Mouse (Mus musculus) hindbrain, embryonic 11.5 days (tissue): ENCODE measurements around the gene Hist1h3h. TPM values are rescaled to one million over a fixed set of nuclear protein-coding genes. Genes with fewer than 3 reads are reported as not detected.
A peak's percentile ranks its signal among the peaks of the same experiment; 100 is the strongest.
"Not testable (repeated sequence)": the region's sequence is repeated elsewhere in the genome, so short reads cannot be mapped to it uniquely, and the experiment has no call there.

Source experiments
- ATAC-seq: fragments of 200-750 bp; cut with Nextera tagmentation; 2 replicates; pipeline ENCODE4 v1.8.0; 2017; ENCODE audit warnings: mild to moderate bottlenecking, moderate TSS enrichment, moderate library complexity; ENCODE audit not compliant: low FRiP score
- DNase-seq: peaks from one replicate; pipeline ENCODE4 v3.0.0-alpha.2; 2015; ENCODE audit warnings: low spot score
- H3K27ac ChIP-seq: fragments of 300-500 bp; sonication (generic); 2 replicates; pipeline ENCODE4 v1.5.1; 2014; ENCODE audit warnings: mild to moderate bottlenecking, low read depth, low read length
- H3K27me3 ChIP-seq: fragments of 300-500 bp; sonication (generic); 2 replicates; pipeline ENCODE4 v1.6.1; 2014; ENCODE audit warnings: mild to moderate bottlenecking, low read length, moderate library complexity, mixed read lengths; ENCODE audit not compliant: control insufficient read depth, insufficient read depth
- H3K36me3 ChIP-seq: fragments of 300-500 bp; sonication (generic); 2 replicates; pipeline ENCODE4 v1.6.1; 2014; ENCODE audit warnings: mild to moderate bottlenecking, low read length, moderate library complexity, mixed read lengths; ENCODE audit not compliant: control insufficient read depth, insufficient read depth
- H3K4me1 ChIP-seq: fragments of 300-500 bp; sonication (generic); replicated peaks from 2 replicates; pipeline ENCODE4 v1.6.1; 2014; ENCODE audit warnings: low read length, mixed read lengths; ENCODE audit not compliant: control insufficient read depth, insufficient read depth
- H3K4me2 ChIP-seq: fragments of 300-500 bp; sonication (generic); replicated peaks from 2 replicates; pipeline ENCODE4 v1.6.1; 2014; ENCODE audit warnings: mild to moderate bottlenecking, low read depth, low read length
- H3K4me3 ChIP-seq: fragments of 300-500 bp; sonication (generic); 2 replicates; pipeline ENCODE4 v1.5.1; 2014; ENCODE audit warnings: low read depth, low read length
- H3K9ac ChIP-seq: fragments of 300-500 bp; sonication (generic); 2 replicates; pipeline ENCODE4 v1.6.1; 2014; ENCODE audit warnings: low read depth, low read length
- H3K9me3 ChIP-seq: fragments of 300-500 bp; sonication (generic); 2 replicates; pipeline ENCODE4 v1.6.1; 2016; ENCODE audit warnings: low read length; ENCODE audit not compliant: control insufficient read depth
- WGBS: fragments of 180-500 bp; shearing (Covaris S2); extraction: QIAGEN DNeasy Blood & Tissue Kit; methylation state at CpG from one replicate; pipeline ENCODE4 v1.1.7; 2014; 5-methylcytosine and 5-hydroxymethylcytosine counted together
- polyA plus RNA-seq: library from polyadenylated mRNA; unstranded; fragments of >200 nt; fragmentation: Nextera tagmentation; extraction: Ambion mirVana; gene quantifications from 2 replicates; pipeline ENCODE4 v1.2.1, GENCODE M21; 2014

Hist1h3h gene
- polyA plus RNA-seq, 1 experiment from 2014 or later = 20.0 TPM

DNA sequence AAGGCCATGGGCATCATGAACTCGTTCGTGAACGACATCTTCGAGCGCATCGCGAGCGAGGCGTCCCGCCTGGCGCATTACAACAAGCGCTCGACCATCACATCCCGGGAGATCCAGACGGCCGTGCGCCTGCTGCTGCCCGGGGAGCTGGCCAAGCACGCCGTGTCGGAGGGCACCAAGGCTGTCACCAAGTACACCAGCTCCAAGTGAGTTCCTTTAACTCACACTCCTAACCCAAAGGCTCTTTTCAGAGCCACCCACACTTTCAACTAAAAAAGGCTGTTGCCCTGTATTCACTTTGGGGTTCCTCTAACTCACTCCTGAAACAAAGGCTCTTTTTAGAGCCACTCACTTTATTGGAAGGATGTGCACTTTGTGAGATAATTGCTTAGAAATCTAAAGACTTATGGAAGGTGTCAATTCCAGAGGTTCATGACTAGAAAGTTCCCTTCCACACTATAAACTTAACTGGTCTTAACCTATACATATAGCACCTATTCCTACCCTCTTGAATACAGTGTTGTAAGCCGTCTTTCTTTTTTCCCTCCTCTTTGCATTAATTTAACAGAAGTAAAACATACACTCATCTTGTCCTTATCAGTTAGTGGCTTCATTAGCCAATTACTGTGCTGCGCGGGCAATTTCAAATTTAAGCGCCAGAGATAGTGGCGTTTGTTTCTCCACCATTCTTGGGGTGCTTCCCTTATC, 37.0 kb downstream of the Hist1h3h start:
- not testable (repeated sequence) for H3K36me3 ChIP-seq, H3K9me3 ChIP-seq, H3K4me1 ChIP-seq, H3K27me3 ChIP-seq
- H3K9ac ChIP-seq = peak overlapping the region; percentile 28; the same call in 1 of the 2 replicates
- DNase-seq = peak; percentile 67
- peak overlapping the region; percentile 82 for H3K27ac ChIP-seq
- peak overlapping the region; percentile 41 for H3K4me2 ChIP-seq
- peak; percentile 13 for ATAC-seq
- peak overlapping the region; percentile 39 for H3K4me3 ChIP-seq
- WGBS = under 1% methylated on average over 10 of the region's 26 CpGs

DNA sequence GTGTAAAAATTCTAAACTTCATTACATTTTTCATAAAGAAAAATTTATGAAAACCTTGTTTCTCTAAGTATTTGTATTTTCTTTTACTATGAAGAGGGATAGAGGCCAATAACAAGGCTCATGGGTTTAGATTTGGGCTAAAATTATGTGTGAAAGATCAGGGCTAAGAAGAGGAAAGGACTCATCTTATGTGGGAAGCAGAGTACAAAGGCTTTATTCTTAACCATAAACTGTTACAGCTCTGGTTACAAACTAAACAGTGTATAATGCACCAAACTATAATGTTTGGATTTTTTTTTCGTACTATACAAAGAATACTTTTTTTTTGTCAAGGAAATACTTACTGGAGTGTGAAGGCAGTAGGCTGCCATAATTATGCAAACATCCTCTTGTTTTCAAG, 38.2 kb downstream of the Hist1h3h start:
- no peaks in the 10 kb centered on the region for H3K9me3 ChIP-seq
- no peak overlapping the region for H3K27ac ChIP-seq
- no peaks in the 10 kb centered on the region for H3K27me3 ChIP-seq
- no peaks in the 10 kb centered on the region for H3K36me3 ChIP-seq
- H3K4me3 ChIP-seq = no peak overlapping the region
- no peak overlapping the region for H3K9ac ChIP-seq
- no peak overlapping the region for H3K4me2 ChIP-seq
- 74% methylated on average over 1 of the region's 1 CpGs for WGBS
- DNase-seq (no peak), ATAC-seq (no peak)
- H3K4me1 ChIP-seq = no peaks in the 10 kb centered on the region

Other genes starting within 250 kb of the Hist1h3h start
- gene Nkapl, start 249.2 kb upstream of the Hist1h3h start, polyA plus RNA-seq = 2.5 and 3.4 TPM in 2 replicates
- 5.2 and 5.9 TPM in 2 replicates for gene Zkscan4, start 238.8 kb upstream of the Hist1h3h start, polyA plus RNA-seq
- gene Gm10065, start 238.2 kb upstream of the Hist1h3h start, polyA plus RNA-seq = not detected in 2 replicates
- gene AK157302, start 222.4 kb upstream of the Hist1h3h start, polyA plus RNA-seq = 0.23 and 0.35 TPM in 2 replicates
- gene Gm11273, start 216.2 kb upstream of the Hist1h3h start, polyA plus RNA-seq = 3.7 and 5.1 TPM in 2 replicates
- 9.8 and 11.0 TPM in 2 replicates for gene Zkscan8, start 186.5 kb upstream of the Hist1h3h start, polyA plus RNA-seq
- 0.05 and 0.25 TPM in 2 replicates for gene Olfr1366, start 174.9 kb upstream of the Hist1h3h start, polyA plus RNA-seq
- 0.17 TPM in 1 of 2 replicates, not detected in the other for gene Olfr1535, start 157.8 kb upstream of the Hist1h3h start, polyA plus RNA-seq
- not detected in 2 replicates for gene Olfr1364, start 135.9 kb upstream of the Hist1h3h start, polyA plus RNA-seq
- not detected in 2 replicates for gene Olfr1362, start 103.6 kb upstream of the Hist1h3h start, polyA plus RNA-seq
- gene Olfr11, start 75.1 kb upstream of the Hist1h3h start, polyA plus RNA-seq = not detected in 2 replicates
- not detected in 2 replicates for gene Olfr1361, start 54.3 kb upstream of the Hist1h3h start, polyA plus RNA-seq
- gene Olfr1360, start 40.3 kb upstream of the Hist1h3h start, polyA plus RNA-seq = not detected in 2 replicates
- gene Olfr1359, start 19.5 kb upstream of the Hist1h3h start, polyA plus RNA-seq = not detected in 2 replicates
- 2.1 and 3.0 TPM in 2 replicates for gene Hist1h2bl, start 1.5 kb upstream of the Hist1h3h start, polyA plus RNA-seq
- 17.3 and 25.6 TPM in 2 replicates for gene Hist1h2ai, start 1.2 kb upstream of the Hist1h3h start, polyA plus RNA-seq
- gene Hist1h2bm, start 4.4 kb downstream of the Hist1h3h start, polyA plus RNA-seq = 4.2 and 4.3 TPM in 2 replicates
- gene Hist1h4j, start 17.4 kb downstream of the Hist1h3h start, polyA plus RNA-seq = 0.94 and 1.4 TPM in 2 replicates
- 2.4 and 8.0 TPM in 2 replicates for gene Hist1h4k, start 32.8 kb downstream of the Hist1h3h start, polyA plus RNA-seq
- 4.9 and 6.5 TPM in 2 replicates for gene Hist1h2ak, start 36.2 kb downstream of the Hist1h3h start, polyA plus RNA-seq
- gene Hist1h2bn, start 36.5 kb downstream of the Hist1h3h start, polyA plus RNA-seq = 0.67 and 2.2 TPM in 2 replicates
- gene Hist1h1b, start 63.0 kb downstream of the Hist1h3h start, polyA plus RNA-seq = 19.1 TPM in 2 replicates
- gene Hist1h3i, start 65.7 kb downstream of the Hist1h3h start, polyA plus RNA-seq = 232 and 252 TPM in 2 replicates
- gene Hist1h2an, start 69.6 kb downstream of the Hist1h3h start, polyA plus RNA-seq = 1.4 and 8.5 TPM in 2 replicates
- gene Hist1h2bp, start 69.8 kb downstream of the Hist1h3h start, polyA plus RNA-seq = 2.2 and 2.9 TPM in 2 replicates
- gene Hist1h2bq, start 92.5 kb downstream of the Hist1h3h start, polyA plus RNA-seq = 17.8 and 18.7 TPM in 2 replicates
- gene Hist1h2ao, start 92.8 kb downstream of the Hist1h3h start, polyA plus RNA-seq = 2.1 TPM in 1 of 2 replicates, not detected in the other
- not detected in 2 replicates for gene Hist1h4m, start 94.1 kb downstream of the Hist1h3h start, polyA plus RNA-seq
- gene Hist1h4n, start 114.5 kb downstream of the Hist1h3h start, polyA plus RNA-seq = 13.4 and 14.6 TPM in 2 replicates
- gene Hist1h2ap, start 115.8 kb downstream of the Hist1h3h start, polyA plus RNA-seq = 4,676 and 4,856 TPM in 2 replicates
- 18.1 and 18.6 TPM in 2 replicates for gene Hist1h2br, start 116.1 kb downstream of the Hist1h3h start, polyA plus RNA-seq
- 25.7 and 27.8 TPM in 2 replicates for gene Zfp184, start 227.4 kb downstream of the Hist1h3h start, polyA plus RNA-seq